Mouse (Mus musculus) hindbrain, embryonic 14.5 days (tissue): ENCODE measurements at regions not wholly inside any gene's neighbourhood (a gene's known extent, or its start where the extent isn't known, plus 50 kb on each side); places are given as distances from the start of the nearest gene placed in this dataset.

Experiments used
- ATAC-seq: fragments of 200-750 bp; cut with Nextera tagmentation; 2 replicates; pipeline ENCODE4 v1.8.0; 2017; ENCODE audit warnings: moderate number of reproducible peaks, mild to moderate bottlenecking, moderate TSS enrichment, moderate library complexity; ENCODE audit not compliant: low FRiP score
- DNase-seq: peaks from one replicate; pipeline ENCODE4 v3.0.0-alpha.2; 2015; ENCODE audit warnings: low spot score
- H3K27ac ChIP-seq: fragments of 300-500 bp; sonication (generic); 2 replicates; pipeline ENCODE4 v1.5.1; 2014; ENCODE audit warnings: mild to moderate bottlenecking, moderate library complexity
- H3K27me3 ChIP-seq: fragments of 300-500 bp; sonication (generic); 2 replicates; pipeline ENCODE4 v1.6.1; 2014; ENCODE audit warnings: mild to moderate bottlenecking, low read length, mixed read lengths; ENCODE audit not compliant: control insufficient read depth, insufficient read depth
- H3K36me3 ChIP-seq: fragments of 300-500 bp; sonication (generic); replicated peaks from 2 replicates; pipeline ENCODE4 v1.6.1; 2014; ENCODE audit not compliant: control insufficient read depth, insufficient read depth
- H3K4me1 ChIP-seq: fragments of 300-500 bp; sonication (generic); replicated peaks from 2 replicates; pipeline ENCODE4 v1.6.1; 2014; ENCODE audit warnings: antibody characterized with exemption, low read length, mixed read lengths; ENCODE audit not compliant: control insufficient read depth, insufficient read depth
- H3K4me2 ChIP-seq: fragments of 300-500 bp; sonication (generic); replicated peaks from 2 replicates; pipeline ENCODE4 v1.6.1; 2014; ENCODE audit warnings: mild to moderate bottlenecking, moderate library complexity
- H3K4me3 ChIP-seq: fragments of 300-500 bp; sonication (generic); replicated peaks from 2 replicates; pipeline ENCODE4 v1.5.1; 2014; ENCODE audit warnings: mild to moderate bottlenecking, low read length
- H3K9ac ChIP-seq: fragments of 300-500 bp; sonication (generic); 2 replicates; pipeline ENCODE4 v1.6.1; 2014
- H3K9me3 ChIP-seq: fragments of 300-500 bp; sonication (generic); 2 replicates; pipeline ENCODE4 v1.6.1; 2016; ENCODE audit warnings: low read length; ENCODE audit not compliant: control insufficient read depth
- WGBS: fragments of 180-500 bp; shearing (Covaris S2); extraction: QIAGEN DNeasy Blood & Tissue Kit; methylation state at CpG from one replicate; pipeline ENCODE4 v1.1.7; 2014; 5-methylcytosine and 5-hydroxymethylcytosine counted together

DNA sequence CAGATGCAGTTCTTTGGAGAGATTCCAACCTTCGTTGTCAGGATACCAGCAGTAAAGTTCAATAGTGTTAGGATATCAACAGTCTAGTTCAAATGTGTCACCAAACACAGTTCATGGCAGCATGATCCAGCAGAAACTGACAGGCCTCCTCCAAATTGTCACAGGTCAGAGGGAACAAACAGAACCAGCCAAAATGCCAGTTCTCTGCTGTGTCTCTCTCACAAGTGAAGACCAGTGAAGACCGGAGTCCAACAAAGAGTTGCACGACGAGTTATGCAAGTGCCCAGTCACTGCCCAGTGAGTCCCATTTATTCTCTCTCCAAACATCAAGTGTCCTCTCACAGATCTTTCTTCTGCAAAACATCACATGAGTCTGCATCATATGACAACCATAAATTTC is 293.4 kb upstream of the Sstr1 start:
- 91% methylated on average over 4 of the region's 4 CpGs for WGBS

DNA sequence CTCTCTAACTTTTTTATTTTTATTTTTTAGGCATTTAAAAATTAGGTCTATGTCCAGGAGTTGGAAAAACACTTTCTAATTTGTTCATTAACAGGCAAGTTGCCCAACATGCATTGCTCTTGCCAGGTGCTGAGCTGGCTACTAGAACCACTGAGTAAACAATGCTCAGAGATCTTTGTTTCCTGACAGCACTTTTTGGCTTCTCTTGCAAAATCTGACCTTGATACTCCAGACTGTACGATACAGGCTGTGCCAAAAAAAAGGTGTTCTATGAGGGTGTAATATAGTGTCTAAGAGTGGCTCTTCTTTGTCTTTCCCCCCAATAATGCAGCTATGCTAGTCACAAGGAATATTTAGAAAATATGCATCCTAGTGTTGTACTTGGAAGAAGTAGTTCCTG is 289.5 kb upstream of the Sstr1 start:
- H3K9ac ChIP-seq = no peak overlapping the region
- 93% methylated on average over 1 of the region's 1 CpGs for WGBS
- H3K4me3 ChIP-seq = no peak overlapping the region
- H3K36me3 ChIP-seq = no peaks in the 10 kb centered on the region
- no peaks in the 10 kb centered on the region for H3K27me3 ChIP-seq
- no peak overlapping the region for H3K27ac ChIP-seq
- H3K4me2 ChIP-seq = no peak overlapping the region
- ATAC-seq = no peak
- DNase-seq = no peak
- no peaks in the 10 kb centered on the region for H3K9me3 ChIP-seq
- H3K4me1 ChIP-seq = no peaks in the 10 kb centered on the region

More for the DNA sequence above, 293.4 kb upstream of the Sstr1 start:
- Histone ChIP-seq H3K4me2 (no peak overlapping the region), H3K9ac (no peak overlapping the region), H3K9me3 (no peaks in the 10 kb centered on the region), H3K4me3 (no peak overlapping the region), H3K36me3 (no peaks in the 10 kb centered on the region), H3K4me1 (no peaks in the 10 kb centered on the region), H3K27ac (no peak overlapping the region), H3K27me3 (no peaks in the 10 kb centered on the region)
- DNase-seq (no peak), ATAC-seq (no peak)

DNA sequence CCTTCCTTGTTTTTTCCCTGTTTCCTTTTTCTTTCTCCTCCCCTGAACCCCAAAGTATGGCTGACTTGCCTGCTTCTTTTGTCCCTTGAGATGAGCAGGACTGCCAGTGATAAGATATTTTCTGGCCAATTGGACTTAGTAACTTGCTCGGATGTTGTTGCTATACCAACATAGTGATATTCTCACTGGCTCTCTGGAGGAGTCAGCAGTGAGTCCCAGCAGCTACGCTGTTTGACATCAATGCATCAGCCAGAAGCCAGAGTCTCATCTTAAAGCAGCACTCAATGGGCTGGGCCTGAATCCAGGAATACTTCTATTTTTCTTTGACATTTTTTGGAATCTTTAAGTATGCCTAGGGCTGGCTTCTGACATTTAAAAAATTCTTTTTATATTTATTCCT is 287.1 kb upstream of the Sstr1 start:
- DNase-seq = no peak
- 67% methylated on average over 2 of the region's 2 CpGs for WGBS

DNA sequence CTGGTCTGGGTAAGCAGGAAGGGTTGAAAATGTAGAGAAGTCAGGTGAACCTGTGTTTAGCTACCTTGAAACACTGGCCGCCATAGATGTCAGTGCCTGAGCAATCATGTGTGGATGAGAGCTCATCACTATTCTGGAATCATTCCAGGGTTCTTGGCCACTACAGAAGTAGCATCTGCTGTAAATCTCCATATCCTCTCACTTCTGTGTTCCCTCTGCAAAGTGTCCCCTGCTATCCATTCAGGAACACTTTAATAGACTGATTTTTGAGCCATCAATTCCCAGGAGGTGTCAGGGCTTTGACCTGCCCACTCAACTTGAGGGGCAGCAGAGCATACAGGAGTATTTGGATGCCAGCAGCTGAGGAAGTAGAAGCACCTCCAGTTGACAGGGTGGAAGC is 284.7 kb upstream of the Sstr1 start:
- Histone ChIP-seq H3K27me3 (no peaks in the 10 kb centered on the region), H3K4me1 (no peaks in the 10 kb centered on the region), H3K4me2 (no peak overlapping the region), H3K36me3 (no peaks in the 10 kb centered on the region), H3K9me3 (peaks cover 6% of the 10 kb centered on the region; the same call in 1 of the 2 replicates), H3K27ac (no peak overlapping the region), H3K4me3 (no peak overlapping the region), H3K9ac (no peak overlapping the region)
- ATAC-seq (no peak), DNase-seq (no peak)
- 94% methylated on average over 1 of the region's 1 CpGs for WGBS

More for the DNA sequence above, 287.1 kb upstream of the Sstr1 start:
- no peaks in the 10 kb centered on the region for H3K36me3 ChIP-seq
- H3K4me3 ChIP-seq = no peak overlapping the region
- H3K27ac ChIP-seq = no peak overlapping the region
- H3K9ac ChIP-seq = no peak overlapping the region
- peaks cover 6% of the 10 kb centered on the region; the same call in 1 of the 2 replicates for H3K9me3 ChIP-seq
- no peak for ATAC-seq
- H3K4me2 ChIP-seq = no peak overlapping the region
- H3K27me3 ChIP-seq = no peaks in the 10 kb centered on the region
- no peaks in the 10 kb centered on the region for H3K4me1 ChIP-seq

DNA sequence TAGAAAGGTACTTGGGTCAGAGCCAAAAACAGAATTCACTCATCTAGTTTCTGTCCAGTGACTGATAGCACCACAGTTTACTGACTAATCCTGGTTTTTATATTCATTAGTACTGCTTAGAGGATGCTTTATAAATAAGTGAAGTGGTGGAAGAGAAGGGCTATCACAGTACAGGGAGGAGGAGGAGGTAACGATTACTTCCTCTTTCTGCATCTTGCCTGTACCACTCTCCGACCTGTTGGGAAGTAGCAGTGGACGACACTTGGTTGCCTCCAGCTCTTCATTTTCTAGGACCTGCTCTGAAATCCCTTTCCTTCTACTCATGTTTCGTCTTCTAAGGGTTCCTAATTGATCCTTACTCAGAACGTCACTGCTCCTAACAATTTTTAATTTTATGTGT is 283.5 kb upstream of the Sstr1 start:
- H3K9me3 ChIP-seq = peaks cover 6% of the 10 kb centered on the region; the same call in 1 of the 2 replicates
- no peak overlapping the region for H3K9ac ChIP-seq
- 93% methylated on average over 5 of the region's 5 CpGs for WGBS
- ATAC-seq (no peak), DNase-seq (no peak)
- H3K4me1 ChIP-seq = no peaks in the 10 kb centered on the region
- H3K4me3 ChIP-seq = no peak overlapping the region
- H3K36me3 ChIP-seq = no peaks in the 10 kb centered on the region
- H3K27ac ChIP-seq = no peak overlapping the region
- H3K4me2 ChIP-seq = no peak overlapping the region
- H3K27me3 ChIP-seq = no peaks in the 10 kb centered on the region

DNA sequence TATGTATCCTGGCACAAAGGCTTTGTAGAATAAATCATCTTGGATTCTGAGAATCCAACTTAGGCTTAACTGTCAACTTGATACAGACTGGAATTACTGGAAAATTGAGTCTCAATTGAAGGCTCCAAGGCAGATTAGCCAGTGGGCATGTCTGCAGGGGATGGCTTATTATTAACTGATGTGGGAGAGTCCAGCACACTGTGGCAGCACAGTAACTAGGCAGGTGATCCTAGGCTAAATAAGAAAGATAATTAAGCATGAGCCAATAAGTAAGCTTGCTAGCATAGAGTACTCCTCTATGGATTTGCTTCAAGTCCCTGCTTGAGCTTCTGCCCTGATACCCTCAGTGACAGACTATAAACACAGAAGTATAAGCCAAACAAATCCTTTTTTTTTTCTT is 279.7 kb upstream of the Sstr1 start:
- DNase-seq = no peak
- ATAC-seq = no peak
- H3K4me3 ChIP-seq = no peak overlapping the region
- no peaks in the 10 kb centered on the region for H3K36me3 ChIP-seq
- no peak overlapping the region for H3K9ac ChIP-seq
- H3K4me2 ChIP-seq = no peak overlapping the region
- peaks cover 6% of the 10 kb centered on the region; the same call in 1 of the 2 replicates for H3K9me3 ChIP-seq
- H3K27me3 ChIP-seq = no peaks in the 10 kb centered on the region
- H3K4me1 ChIP-seq = no peaks in the 10 kb centered on the region
- no peak overlapping the region for H3K27ac ChIP-seq

DNA sequence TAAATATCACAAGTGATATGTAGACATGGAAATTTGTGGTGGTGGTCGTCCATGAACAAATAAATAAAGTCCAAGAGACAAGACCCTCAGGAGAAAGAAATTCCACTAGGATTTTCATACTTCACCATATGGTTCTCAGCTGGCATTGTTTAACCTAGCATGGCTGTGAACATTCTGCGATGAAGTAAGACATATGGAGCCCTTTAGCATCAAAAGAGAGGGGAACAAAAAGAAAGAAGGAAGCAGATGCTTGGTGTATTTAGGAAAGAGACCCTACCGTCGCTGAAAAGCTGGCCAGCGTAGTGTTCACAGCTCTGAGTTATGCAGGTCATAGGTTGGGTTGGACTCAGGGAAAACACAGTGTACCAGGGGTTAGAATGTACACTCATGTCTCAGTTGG is 261.7 kb upstream of the Sstr1 start:
- no peaks in the 10 kb centered on the region for H3K36me3 ChIP-seq
- no peaks in the 10 kb centered on the region for H3K9me3 ChIP-seq
- WGBS = 45% methylated on average over 5 of the region's 5 CpGs
- no peak overlapping the region for H3K4me3 ChIP-seq
- no peak overlapping the region for H3K4me2 ChIP-seq
- H3K27ac ChIP-seq = no peak overlapping the region
- H3K9ac ChIP-seq = no peak overlapping the region
- DNase-seq (no peak), ATAC-seq (no peak)
- no peaks in the 10 kb centered on the region for H3K27me3 ChIP-seq
- H3K4me1 ChIP-seq = no peaks in the 10 kb centered on the region

DNA sequence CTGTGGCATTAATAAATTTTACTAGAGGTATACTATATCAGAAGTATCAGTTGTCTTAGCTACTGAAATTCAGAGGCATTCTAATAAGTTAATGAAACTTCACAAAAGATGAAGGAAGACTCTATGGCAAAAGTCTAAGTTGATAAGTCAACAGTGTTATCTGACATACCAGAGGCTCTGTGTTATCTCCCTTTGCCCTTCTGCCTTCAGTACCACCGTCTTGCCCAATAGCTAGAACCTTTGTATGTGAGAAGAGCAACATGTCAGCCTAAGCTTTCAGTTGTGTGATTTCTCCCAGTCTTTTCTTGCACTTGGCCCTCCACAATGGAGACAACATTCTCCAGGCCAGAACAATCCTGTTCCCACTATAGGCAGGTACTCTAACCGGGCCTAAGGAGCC is 253.0 kb upstream of the Sstr1 start:
- H3K27ac ChIP-seq = no peak overlapping the region

DNA sequence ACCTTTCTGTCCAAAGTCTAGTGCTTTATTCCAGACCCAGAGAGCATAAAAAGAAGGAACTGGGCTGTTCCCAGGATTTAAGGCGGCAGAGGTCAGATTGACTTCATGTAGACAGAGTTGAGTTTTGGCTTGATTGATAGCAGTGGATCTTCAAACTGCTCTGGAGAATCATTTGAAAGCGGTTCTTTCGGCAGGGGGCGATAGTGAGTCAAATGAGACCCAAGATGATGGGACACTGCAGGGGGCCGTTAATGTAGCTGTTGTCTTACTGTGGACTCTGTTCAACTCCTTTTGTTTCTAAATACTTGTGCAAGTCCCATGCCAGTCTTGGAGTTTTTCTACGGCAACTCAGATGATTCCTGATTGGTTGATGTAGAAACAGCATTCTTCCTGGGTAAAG is 251.4 kb upstream of the Sstr1 start:
- no peak overlapping the region for H3K9ac ChIP-seq
- no peak for ATAC-seq
- 81% methylated on average over 6 of the region's 6 CpGs for WGBS
- H3K4me1 ChIP-seq = no peaks in the 10 kb centered on the region
- H3K9me3 ChIP-seq = no peaks in the 10 kb centered on the region
- DNase-seq = no peak
- no peaks in the 10 kb centered on the region for H3K36me3 ChIP-seq
- no peak overlapping the region for H3K4me3 ChIP-seq
- H3K4me2 ChIP-seq = no peak overlapping the region
- no peaks in the 10 kb centered on the region for H3K27me3 ChIP-seq
- H3K27ac ChIP-seq = no peak overlapping the region

More for the DNA sequence above, 253.0 kb upstream of the Sstr1 start:
- Histone ChIP-seq H3K9me3 (no peaks in the 10 kb centered on the region), H3K4me1 (no peaks in the 10 kb centered on the region), H3K36me3 (no peaks in the 10 kb centered on the region), H3K9ac (no peak overlapping the region), H3K27me3 (no peaks in the 10 kb centered on the region), H3K4me3 (no peak overlapping the region), H3K4me2 (no peak overlapping the region)
- ATAC-seq (no peak), DNase-seq (no peak)
- 92% methylated on average over 2 of the region's 2 CpGs for WGBS

DNA sequence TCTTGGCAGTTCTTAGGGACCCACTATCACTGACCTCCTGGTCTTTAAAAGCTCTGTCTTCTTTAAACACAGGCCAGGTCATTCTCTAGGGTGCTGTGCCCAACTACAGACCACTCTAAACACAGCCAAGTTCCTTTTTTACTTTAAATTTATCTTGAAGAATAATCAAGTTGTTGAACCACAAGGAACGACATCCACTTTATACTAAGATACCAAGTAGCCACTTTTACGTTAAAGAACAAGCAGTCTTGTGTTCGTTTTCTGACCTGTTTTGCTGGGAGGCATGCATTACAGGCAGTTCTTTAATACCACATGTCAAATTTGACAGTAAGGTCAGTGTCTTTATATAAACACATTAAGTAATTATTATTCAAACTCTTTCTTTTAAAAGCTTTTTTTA is 242.4 kb upstream of the Sstr1 start:
- no peaks in the 10 kb centered on the region for H3K36me3 ChIP-seq
- H3K9me3 ChIP-seq = no peaks in the 10 kb centered on the region
- H3K27me3 ChIP-seq = no peaks in the 10 kb centered on the region
- ATAC-seq (no peak), DNase-seq (no peak)
- 86% methylated on average over 3 of the region's 3 CpGs for WGBS
- H3K4me2 ChIP-seq = no peak overlapping the region
- H3K27ac ChIP-seq = no peak overlapping the region
- H3K9ac ChIP-seq = no peak overlapping the region
- no peaks in the 10 kb centered on the region for H3K4me1 ChIP-seq
- no peak overlapping the region for H3K4me3 ChIP-seq
